Mouse (Mus musculus) intestine, postnatal 0 days (tissue): Measurements from ENCODE around the gene Nde1. TPM values are rescaled to one million over a fixed set of nuclear protein-coding genes. Genes with fewer than 3 reads are reported as not detected.
A peak's percentile ranks its signal among the peaks of the same experiment; 100 is the strongest.

Experiments used
- ATAC-seq: fragments of 200-750 bp; cut with Nextera tagmentation; 2 replicates; pipeline ENCODE4 v1.8.0; 2017; ENCODE audit warnings: mild to moderate bottlenecking, moderate TSS enrichment, moderate library complexity
- H3K27ac ChIP-seq: fragments of 300-500 bp; sonication (generic); 2 replicates; pipeline ENCODE4 v1.5.1; 2014; ENCODE audit warnings: mild to moderate bottlenecking, low read depth, low read length, moderate library complexity
- H3K27me3 ChIP-seq: fragments of 300-500 bp; sonication (generic); replicated peaks from 2 replicates; pipeline ENCODE4 v1.6.1; 2014; ENCODE audit warnings: low read length, mixed read lengths; ENCODE audit not compliant: control insufficient read depth, insufficient read depth
- H3K36me3 ChIP-seq: fragments of 300-500 bp; sonication (generic); 2 replicates; pipeline ENCODE4 v1.6.1; 2014; ENCODE audit warnings: mild to moderate bottlenecking, moderate library complexity; ENCODE audit not compliant: control insufficient read depth, insufficient read depth
- H3K4me1 ChIP-seq: fragments of 300-500 bp; sonication (generic); replicated peaks from 2 replicates; pipeline ENCODE4 v1.6.1; 2014; ENCODE audit warnings: antibody characterized with exemption, low read length, mixed read lengths; ENCODE audit not compliant: control insufficient read depth, insufficient read depth
- H3K4me2 ChIP-seq: fragments of 300-500 bp; sonication (generic); replicated peaks from 2 replicates; pipeline ENCODE4 v1.6.1; 2014; ENCODE audit warnings: low read depth, mild to moderate bottlenecking, moderate library complexity
- H3K4me3 ChIP-seq: fragments of 300-500 bp; sonication (generic); 2 replicates; pipeline ENCODE4 v1.5.1; 2014; ENCODE audit warnings: low read depth, low read length
- H3K9ac ChIP-seq: fragments of 300-500 bp; sonication (generic); 2 replicates; pipeline ENCODE4 v1.6.1; 2014; ENCODE audit warnings: mild to moderate bottlenecking, low read depth, low read length
- H3K9me3 ChIP-seq: fragments of 300-500 bp; sonication (generic); 2 replicates; pipeline ENCODE4 v1.6.1; 2016; ENCODE audit warnings: mixed run types; ENCODE audit not compliant: control insufficient read depth
- CTCF ChIP-seq: sonication (generic); IDR thresholded peaks from 2 replicates; pipeline ENCODE4 v1.5.1; 2016; ENCODE audit warnings: low read depth, mild to moderate bottlenecking, control low read depth, antibody characterized with exemption, moderate library complexity
- WGBS: fragments of 180-500 bp; shearing (Covaris S2); extraction: QIAGEN DNeasy Blood & Tissue Kit; methylation state at CpG from one replicate; pipeline ENCODE4 v1.1.7; 2014; 5-methylcytosine and 5-hydroxymethylcytosine counted together
- polyA plus RNA-seq: library from polyadenylated mRNA; unstranded; fragments of >200 nt; fragmentation: Nextera tagmentation; extraction: Ambion mirVana; gene quantifications from 2 replicates; pipeline ENCODE4 v1.2.1, GENCODE M21; 2015

The Nde1 gene
- polyA plus RNA-seq, 1 experiment from 2014 or later = 18.5 TPM

GRCm38 (mm10) chr16:14125253-14125652, 37.8 kb upstream of the Nde1 start:
- Histone ChIP-seq H3K4me2 (no peak overlapping the region), H3K36me3 (peaks cover 90% of the 10 kb centered on the region), H3K4me3 (no peak overlapping the region), H3K9ac (no peak overlapping the region), H3K27me3 (no peaks in the 10 kb centered on the region), H3K9me3 (no peaks in the 10 kb centered on the region), H3K27ac (no peak overlapping the region), H3K4me1 (no peaks in the 10 kb centered on the region)
- no peak for ATAC-seq
- TF ChIP-seq CTCF = no peak
- WGBS = 86% methylated on average over 1 of the region's 1 CpGs

DNA sequence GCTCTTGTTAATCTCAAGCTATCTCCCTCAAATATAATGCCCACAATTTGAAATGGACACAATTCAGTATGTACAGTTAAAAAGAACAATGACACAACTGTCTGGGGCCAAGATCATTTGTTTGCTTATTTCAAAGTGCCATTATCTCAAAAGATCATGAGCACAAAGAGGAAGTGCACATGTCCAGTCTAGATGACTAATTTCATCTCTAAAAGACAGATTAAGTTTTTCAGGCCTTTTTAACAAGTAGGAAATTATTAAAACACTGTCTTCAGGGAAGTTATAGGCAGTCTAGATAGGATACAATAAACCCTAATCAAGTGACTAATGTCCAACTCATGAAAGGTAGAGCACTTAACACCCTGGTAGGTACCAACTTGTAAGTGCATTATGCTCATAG, 34.1 kb upstream of the Nde1 start:
- no peak for ATAC-seq
- no peaks in the 10 kb centered on the region for H3K27me3 ChIP-seq
- no peak overlapping the region for H3K4me2 ChIP-seq
- H3K36me3 ChIP-seq = peaks cover 87% of the 10 kb centered on the region
- H3K4me1 ChIP-seq = no peaks in the 10 kb centered on the region
- TF ChIP-seq CTCF = no peak
- H3K9ac ChIP-seq = no peak overlapping the region
- H3K9me3 ChIP-seq = no peaks in the 10 kb centered on the region
- H3K27ac ChIP-seq = no peak overlapping the region
- H3K4me3 ChIP-seq = no peak overlapping the region

GRCm38 (mm10) chr16:14130796-14131195, 32.3 kb upstream of the Nde1 start:
- Histone ChIP-seq H3K27ac (no peak overlapping the region), H3K4me1 (no peaks in the 10 kb centered on the region), H3K36me3 (peaks cover 87% of the 10 kb centered on the region), H3K9ac (no peak overlapping the region), H3K27me3 (no peaks in the 10 kb centered on the region), H3K4me3 (no peak overlapping the region), H3K4me2 (no peak overlapping the region), H3K9me3 (no peaks in the 10 kb centered on the region)
- WGBS = 92% methylated on average over 7 of the region's 7 CpGs
- no peak for TF ChIP-seq CTCF
- no peak for ATAC-seq

DNA sequence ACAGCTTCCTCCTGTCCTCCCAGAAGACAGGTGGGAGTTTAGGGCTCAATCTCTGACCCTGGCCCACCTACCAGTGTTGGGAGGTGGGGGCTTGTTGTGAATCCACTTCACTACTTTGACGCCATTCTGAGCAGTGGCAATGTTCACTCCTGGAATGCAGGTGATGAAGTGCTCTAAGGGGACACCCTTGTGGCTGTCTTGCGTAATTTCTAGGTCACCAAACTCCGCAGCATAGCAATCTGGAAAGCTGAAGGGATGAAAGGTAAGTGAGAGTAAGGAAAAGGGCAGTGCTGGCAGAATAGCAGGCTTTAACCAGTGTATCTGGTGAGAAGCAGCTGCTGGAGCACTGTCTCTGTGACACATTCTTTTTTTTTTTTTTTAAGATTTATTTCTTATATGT, 31.7 kb upstream of the Nde1 start:
- 84% methylated on average over 3 of the region's 3 CpGs for WGBS
- H3K4me1 ChIP-seq = no peaks in the 10 kb centered on the region
- H3K27ac ChIP-seq = no peak overlapping the region
- no peaks in the 10 kb centered on the region for H3K9me3 ChIP-seq
- peak; percentile 40 for TF ChIP-seq CTCF
- no peak for ATAC-seq
- H3K9ac ChIP-seq = no peak overlapping the region
- no peak overlapping the region for H3K4me2 ChIP-seq
- no peaks in the 10 kb centered on the region for H3K27me3 ChIP-seq
- H3K36me3 ChIP-seq = peaks cover 88% of the 10 kb centered on the region
- no peak overlapping the region for H3K4me3 ChIP-seq

- Histone ChIP-seq H3K27me3 (no peaks in the 10 kb centered on the region), H3K4me3 (no peak overlapping the region), H3K4me2 (no peak overlapping the region), H3K36me3 (peaks cover 92% of the 10 kb centered on the region), H3K9me3 (no peaks in the 10 kb centered on the region), H3K9ac (no peak overlapping the region), H3K4me1 (no peaks in the 10 kb centered on the region), H3K27ac (no peak overlapping the region)
- WGBS = 65% methylated on average over 5 of the region's 5 CpGs
- TF ChIP-seq CTCF = no peak
- ATAC-seq = no peak
Measured at GRCm38 (mm10) chr16:14131838-14132237, 31.2 kb upstream of the Nde1 start.

GRCm38 (mm10) chr16:14135014-14135413, 28.1 kb upstream of the Nde1 start:
- Histone ChIP-seq H3K9ac (no peak overlapping the region), H3K4me1 (no peaks in the 10 kb centered on the region), H3K36me3 (peaks cover 70% of the 10 kb centered on the region), H3K27ac (no peak overlapping the region), H3K4me3 (no peak overlapping the region), H3K9me3 (no peaks in the 10 kb centered on the region), H3K27me3 (no peaks in the 10 kb centered on the region), H3K4me2 (no peak overlapping the region)
- no peak for TF ChIP-seq CTCF
- WGBS = 91% methylated on average over 2 of the region's 2 CpGs
- no peak for ATAC-seq

DNA sequence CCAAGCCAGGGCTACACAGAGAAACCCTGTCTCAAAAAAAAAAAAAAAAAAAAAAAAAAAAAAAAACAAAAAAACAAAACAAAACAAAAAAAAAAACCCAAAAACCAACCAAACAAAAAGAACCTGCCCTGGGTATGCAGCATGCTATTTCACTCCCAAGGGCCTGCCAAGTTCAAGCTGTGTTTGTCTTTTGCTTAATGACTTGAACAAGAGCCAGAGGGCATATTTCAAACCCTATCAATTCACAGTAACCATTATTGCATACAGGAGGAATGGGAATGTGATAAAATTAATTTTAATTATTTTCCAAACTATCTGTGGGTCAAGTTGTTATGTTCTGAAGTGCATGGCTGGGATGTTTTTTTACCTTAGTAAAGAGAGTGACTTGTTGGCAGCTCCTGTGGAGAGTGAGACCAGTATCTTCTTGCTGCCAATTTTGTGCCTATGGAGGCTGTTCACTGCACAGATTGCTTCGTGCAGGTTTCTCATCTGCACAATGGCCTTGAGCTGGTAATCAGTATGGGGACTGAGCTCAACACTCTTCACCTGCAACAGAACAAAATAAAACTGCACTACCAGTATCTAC, 25.0 kb upstream of the Nde1 start:
- no peak overlapping the region for H3K4me3 ChIP-seq
- peaks cover 65% of the 10 kb centered on the region for H3K36me3 ChIP-seq

More for the DNA sequence above, 25.0 kb upstream of the Nde1 start:
- no peak for TF ChIP-seq CTCF
- no peak overlapping the region for H3K9ac ChIP-seq
- no peaks in the 10 kb centered on the region for H3K9me3 ChIP-seq
- no peak overlapping the region for H3K27ac ChIP-seq
- whole genome bisulfite sequencing = 91% methylated on average over 1 of the region's 1 CpGs
- ATAC-seq = no peak
- no peak overlapping the region for H3K4me2 ChIP-seq
- H3K4me1 ChIP-seq = no peaks in the 10 kb centered on the region
- H3K27me3 ChIP-seq = no peaks in the 10 kb centered on the region
